In genomic region chrX:73038831-73039230, GRCm38 (mm10) we compare ENCODE assay signal across 21 mouse cellular contexts. TPM values are rescaled to one million over a fixed set of nuclear protein-coding genes. Genes with fewer than 3 reads are reported as not detected.
"Had no signal": no experiment of that assay in that cellular context is flagged by ENCODE, and none has a peak within 500 bp of the region (broad histone marks: within the 10 kb centered on the region; RNA-seq: fewer than 3 reads in every experiment).

No protein-coding gene starts in this region.

- DNase-seq: gastrocnemius, adult 2 months; gastrocnemius, postnatal 10 days; gastrocnemius, postnatal 25 days; heart, adult 2 months; heart, postnatal 10 days; heart, postnatal 4 days; kidney, adult 18-20 months; kidney, adult 8-10 months; kidney, postnatal 10 days; kidney, postnatal 25 days; kidney, postnatal 4 days; layer of hippocampus, adult 9-11 months; layer of hippocampus, postnatal 36 days; left cerebral cortex, postnatal 4 days; liver, embryonic 13.5 days had no signal

RNA-seq across cellular contexts. Expression of gene Pnma5, which starts 1.9 kb away (rescaled TPM):
- total RNA-seq: gastrocnemius, postnatal 10 days; gastrocnemius, postnatal 25 days; granulocyte monocyte progenitor cell, adult 5-6 weeks; heart, adult 2 months; heart, postnatal 25 days; liver, adult 2 months had no signal

RNA-seq across cellular contexts. Expression of gene Pnma3, which starts 25.8 kb away (rescaled TPM):
- total RNA-seq: gastrocnemius, adult 2 months; gastrocnemius, postnatal 25 days; gastrocnemius, postnatal 4 days; granulocyte monocyte progenitor cell, adult 5-6 weeks; heart, adult 2 months; heart, postnatal 10 days; heart, postnatal 25 days; heart, postnatal 4 days; liver, adult 2 months had no signal

RNA-seq across cellular contexts. Expression of gene Xlr4a, which starts 43.4 kb away (rescaled TPM):
- total RNA-seq: gastrocnemius, adult 2 months; gastrocnemius, postnatal 10 days; layer of hippocampus, adult 2 months; left cerebral cortex, adult 18-20 months had no signal

RNA-seq across cellular contexts. Expression of gene Zfp185, which starts 51.7 kb away (rescaled TPM):
- total RNA-seq: granulocyte monocyte progenitor cell, adult 5-6 weeks had no signal
